In genomic region chr17:11989296-11989695, GRCm38 (mm10) we compare ENCODE assay signal across 33 mouse cellular contexts.
"Had no signal": no experiment of that assay in that cellular context is flagged by ENCODE, and none has a peak within 500 bp of the region (broad histone marks: within the 10 kb centered on the region; RNA-seq: fewer than 3 reads in every experiment).

No protein-coding gene starts in this region.

- H3K9me3 ChIP-seq: heart, embryonic 12.5 days; heart, embryonic 13.5 days; heart, embryonic 15.5 days; hindbrain, embryonic 10.5 days; hindbrain, embryonic 12.5 days; hindbrain, embryonic 13.5 days; hindbrain, embryonic 15.5 days; intestine, embryonic 15.5 days; kidney, embryonic 15.5 days had no signal

- H3K27me3 ChIP-seq: hindbrain, embryonic 12.5 days; hindbrain, embryonic 13.5 days; hindbrain, embryonic 15.5 days; intestine, embryonic 15.5 days had no signal

- H3K4me2 ChIP-seq: heart, embryonic 11.5 days; hindbrain, embryonic 12.5 days; hindbrain, embryonic 13.5 days; hindbrain, embryonic 14.5 days; hindbrain, embryonic 15.5 days; intestine, embryonic 15.5 days; kidney, embryonic 15.5 days had no signal

- H3K9ac ChIP-seq: heart, embryonic 12.5 days; heart, embryonic 13.5 days; heart, embryonic 15.5 days; hindbrain, embryonic 12.5 days; hindbrain, embryonic 13.5 days; hindbrain, embryonic 14.5 days; hindbrain, embryonic 15.5 days; intestine, embryonic 15.5 days; kidney, embryonic 15.5 days had no signal

- ATAC-seq: hindbrain, embryonic 16.5 days; hindbrain, postnatal 0 days; inflammation-experienced regulatory T-cells, adult 6 months; intestine, embryonic 15.5 days; intestine, postnatal 0 days had no signal

- H3K36me3 ChIP-seq: heart, embryonic 12.5 days; heart, embryonic 13.5 days; heart, embryonic 15.5 days; hindbrain, embryonic 10.5 days; hindbrain, embryonic 12.5 days; hindbrain, embryonic 13.5 days; hindbrain, embryonic 15.5 days; intestine, embryonic 15.5 days; kidney, embryonic 15.5 days had no signal

- H3K27ac ChIP-seq: heart, embryonic 15.5 days; hindbrain, embryonic 12.5 days; hindbrain, embryonic 13.5 days; hindbrain, embryonic 14.5 days; hindbrain, embryonic 15.5 days; hindbrain, postnatal 0 days; intestine, embryonic 15.5 days; kidney, embryonic 15.5 days; kidney, postnatal 0 days; layer of hippocampus, adult 2 months; left cerebral cortex, adult 2 months had no signal

- H3K4me1 ChIP-seq: intestine, embryonic 15.5 days had no signal

- DNase-seq: heart, postnatal 10 days; heart, postnatal 14 days; heart, postnatal 36 days; heart, postnatal 4 days; kidney, adult 11 months; kidney, adult 18-20 months; kidney, adult 2 months; kidney, adult 8-10 months; kidney, adult 9 months; kidney, postnatal 10 days; kidney, postnatal 14 days; kidney, postnatal 36 days; kidney, postnatal 4 days; layer of hippocampus, adult 9-11 months; layer of hippocampus, postnatal 36 days had no signal

- H3K4me3 ChIP-seq: heart, embryonic 12.5 days; heart, embryonic 13.5 days; heart, embryonic 15.5 days; hindbrain, embryonic 10.5 days; hindbrain, embryonic 12.5 days; hindbrain, embryonic 13.5 days; hindbrain, embryonic 15.5 days; intestine, embryonic 15.5 days; kidney, embryonic 15.5 days; layer of hippocampus, adult 2 months; left cerebral cortex, adult 2 months had no signal
